ENCODE assay signal across 13 mouse cellular contexts in the genomic region with DNA sequence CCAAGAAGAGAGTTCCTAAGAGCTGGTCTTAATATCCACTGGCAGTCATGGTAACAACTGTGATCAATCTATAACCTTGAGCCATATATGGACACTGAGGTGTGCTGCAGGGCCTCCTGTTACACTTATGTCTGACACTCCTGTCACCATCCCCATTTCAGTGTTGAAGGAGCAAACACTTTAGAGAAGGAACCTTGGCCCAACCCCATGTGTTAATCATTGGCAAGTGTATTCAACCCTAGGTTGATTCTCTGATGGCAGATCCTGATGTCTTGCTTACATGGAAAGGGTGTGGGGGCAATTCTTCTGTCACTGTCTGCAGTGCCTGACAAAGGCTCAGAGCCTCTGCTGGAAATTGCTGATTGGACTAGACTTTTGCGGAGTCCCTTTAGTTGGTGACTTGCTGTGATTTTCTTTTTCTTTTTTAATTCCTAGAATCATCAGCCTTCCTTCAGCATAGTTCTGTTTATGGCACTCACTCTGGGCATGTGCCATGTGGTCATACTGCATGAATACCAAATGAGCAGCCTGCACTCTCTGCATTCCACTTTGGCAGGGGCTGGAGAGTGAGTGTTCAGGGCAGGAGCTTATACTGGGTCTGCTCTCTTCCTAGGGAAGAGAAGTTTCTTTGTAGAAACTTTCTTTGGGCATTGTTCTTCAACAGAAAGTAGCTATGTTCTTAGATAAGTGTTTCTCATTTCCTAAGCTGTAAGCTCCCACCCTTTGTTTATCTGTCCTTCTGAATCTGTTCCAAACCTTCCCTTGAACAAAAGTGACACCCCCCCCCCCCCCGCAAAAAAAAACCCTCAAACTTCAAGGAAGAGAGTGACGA.
DNase-seq lines count a peak whose midpoint lies in the region; ATAC-seq lines count a peak whose summit lies in the region.
"Had no signal": no experiment of that assay in that cellular context is flagged by ENCODE, and none has a peak within 500 bp of the region (broad histone marks: within the 10 kb centered on the region; RNA-seq: fewer than 3 reads in every experiment).

No protein-coding gene starts in this region.

- H3K9ac ChIP-seq in heart, embryonic 14.5 days (ENCODE audit: low read length) = peak overlapping the region; percentile 2; the same call in 1 of the 2 replicates
- H3K9ac ChIP-seq in forebrain, embryonic 15.5 days (replicated peaks) = no peak overlapping the region

- ATAC-seq in heart, embryonic 14.5 days (ENCODE audit: insufficient number of reproducible peaks, insufficient read depth, low FRiP score, low read depth) = peak; percentile 76; the same call in 1 of the 2 replicates
- peak; percentile 82 for ATAC-seq in forebrain, embryonic 15.5 days (replicated peaks)
- ATAC-seq: inflammation-experienced regulatory T-cells, adult 6 months had no signal

- intact Hi-C loops in heart, postnatal 36 days (cut with DNase I) = no loop called here

- H3K27ac ChIP-seq in heart, embryonic 14.5 days (replicated peaks in 1 of 2; ENCODE audit: control insufficient read depth in 1 of 2, insufficient read depth in 1 of 2, low read depth in 2 of 2, low read length in 2 of 2) = peak overlapping the region; percentile 68 to 72; a peak in 3 of 4 replicates
- peak overlapping the region; percentile 71 for H3K27ac ChIP-seq in forebrain, embryonic 15.5 days (replicated peaks)

- no peaks in the 10 kb centered on the region for H3K9me3 ChIP-seq in heart, embryonic 14.5 days (ENCODE audit: control insufficient read depth, low read length)
- no peaks in the 10 kb centered on the region for H3K9me3 ChIP-seq in forebrain, embryonic 15.5 days

- DNase-seq in heart, postnatal 36 days = no peak
- peak; percentile 83 for DNase-seq in Muller cell, postnatal 12 days (ENCODE audit: inconsistent ontology term)
- DNase-seq in kidney, postnatal 14 days = peak; percentile 41
- DNase-seq in layer of hippocampus, postnatal 25 days (ENCODE audit: extremely low spot score in 1 of 2, low spot score in 1 of 2) = no peak
- DNase-seq in left cerebral cortex, adult 9 months (ENCODE audit: low spot score in 2 of 2) = no peak
- DNase-seq in urinary bladder, postnatal 10 days (ENCODE audit: low spot score) = no peak
- DNase-seq: cerebellum, adult 8-10 months; liver; right cerebral cortex, postnatal 4 days; thymus, postnatal 25 days had no signal

- H3K36me3 ChIP-seq in heart, embryonic 14.5 days (ENCODE audit: control insufficient read depth, insufficient read depth, low read length) = no peaks in the 10 kb centered on the region
- no peaks in the 10 kb centered on the region for H3K36me3 ChIP-seq in forebrain, embryonic 15.5 days

- no peak overlapping the region for H3K4me3 ChIP-seq in heart, embryonic 14.5 days (ENCODE audit: control insufficient read depth in 1 of 2, insufficient read depth in 1 of 2, low read depth in 1 of 2, low read length in 2 of 2)
- no peak overlapping the region for H3K4me3 ChIP-seq in forebrain, embryonic 15.5 days

- no peak overlapping the region for H3K4me2 ChIP-seq in heart, embryonic 14.5 days (ENCODE audit: low read length)
- no peak overlapping the region for H3K4me2 ChIP-seq in forebrain, embryonic 15.5 days (replicated peaks)

- 37% methylated on average over 3 of the region's 3 CpGs for WGBS in heart, embryonic 14.5 days
- 16% methylated on average over 3 of the region's 3 CpGs for WGBS in forebrain, embryonic 15.5 days

- H3K27me3 ChIP-seq in heart, embryonic 14.5 days (ENCODE audit: control insufficient read depth, insufficient read depth, low read length) = no peaks in the 10 kb centered on the region
- H3K27me3 ChIP-seq in forebrain, embryonic 15.5 days = no peaks in the 10 kb centered on the region

- H3K4me1 ChIP-seq in heart, embryonic 14.5 days (ENCODE audit: control insufficient read depth in 2 of 2, insufficient read depth in 2 of 2, low read length in 2 of 2) = peaks cover 21 to 49% of the 10 kb centered on the region in 2 experiments
- H3K4me1 ChIP-seq in forebrain, embryonic 15.5 days = peaks cover 60% of the 10 kb centered on the region

Comparison
In these comparisons a context has a peak if more than half of its experiments do, and no peak if none do; other contexts are left out.
1. DNase-seq: peak in Muller cell, postnatal 12 days (single experiment) and kidney, postnatal 14 days (single experiment); none in heart, postnatal 36 days (0 of 2), layer of hippocampus, postnatal 25 days (0 of 2), left cerebral cortex, adult 9 months (0 of 2) and urinary bladder, postnatal 10 days (single experiment).